Mouse (Mus musculus) intestine, postnatal 0 days (tissue): Measurements from ENCODE around the gene Pde3a. TPM values are rescaled to one million over a fixed set of nuclear protein-coding genes. Genes with fewer than 3 reads are reported as not detected.

ENCODE experiments used
- ATAC-seq: fragments of 200-750 bp; cut with Nextera tagmentation; 2 replicates; pipeline ENCODE4 v1.8.0; 2017; ENCODE audit warnings: mild to moderate bottlenecking, moderate TSS enrichment, moderate library complexity
- H3K27ac ChIP-seq: fragments of 300-500 bp; sonication (generic); 2 replicates; pipeline ENCODE4 v1.5.1; 2014; ENCODE audit warnings: mild to moderate bottlenecking, low read depth, low read length, moderate library complexity
- H3K27me3 ChIP-seq: fragments of 300-500 bp; sonication (generic); replicated peaks from 2 replicates; pipeline ENCODE4 v1.6.1; 2014; ENCODE audit warnings: low read length, mixed read lengths; ENCODE audit not compliant: control insufficient read depth, insufficient read depth
- H3K36me3 ChIP-seq: fragments of 300-500 bp; sonication (generic); 2 replicates; pipeline ENCODE4 v1.6.1; 2014; ENCODE audit warnings: mild to moderate bottlenecking, moderate library complexity; ENCODE audit not compliant: control insufficient read depth, insufficient read depth
- H3K4me1 ChIP-seq: fragments of 300-500 bp; sonication (generic); replicated peaks from 2 replicates; pipeline ENCODE4 v1.6.1; 2014; ENCODE audit warnings: antibody characterized with exemption, low read length, mixed read lengths; ENCODE audit not compliant: control insufficient read depth, insufficient read depth
- H3K4me2 ChIP-seq: fragments of 300-500 bp; sonication (generic); replicated peaks from 2 replicates; pipeline ENCODE4 v1.6.1; 2014; ENCODE audit warnings: low read depth, mild to moderate bottlenecking, moderate library complexity
- H3K4me3 ChIP-seq: fragments of 300-500 bp; sonication (generic); 2 replicates; pipeline ENCODE4 v1.5.1; 2014; ENCODE audit warnings: low read depth, low read length
- H3K9ac ChIP-seq: fragments of 300-500 bp; sonication (generic); 2 replicates; pipeline ENCODE4 v1.6.1; 2014; ENCODE audit warnings: mild to moderate bottlenecking, low read depth, low read length
- H3K9me3 ChIP-seq: fragments of 300-500 bp; sonication (generic); 2 replicates; pipeline ENCODE4 v1.6.1; 2016; ENCODE audit warnings: mixed run types; ENCODE audit not compliant: control insufficient read depth
- CTCF ChIP-seq: sonication (generic); IDR thresholded peaks from 2 replicates; pipeline ENCODE4 v1.5.1; 2016; ENCODE audit warnings: low read depth, mild to moderate bottlenecking, control low read depth, antibody characterized with exemption, moderate library complexity
- WGBS: fragments of 180-500 bp; shearing (Covaris S2); extraction: QIAGEN DNeasy Blood & Tissue Kit; methylation state at CpG from one replicate; pipeline ENCODE4 v1.1.7; 2014; 5-methylcytosine and 5-hydroxymethylcytosine counted together
- polyA plus RNA-seq: library from polyadenylated mRNA; unstranded; fragments of >200 nt; fragmentation: Nextera tagmentation; extraction: Ambion mirVana; gene quantifications from 2 replicates; pipeline ENCODE4 v1.2.1, GENCODE M21; 2015

Gene Pde3a
- polyA plus RNA-seq, 1 experiment from 2014 or later = 17.6 TPM

GRCm38 (mm10) chr6:141256896-141257295 is 7.8 kb downstream of the Pde3a start:
- Histone ChIP-seq H3K27ac (no peak overlapping the region), H3K36me3 (no peaks in the 10 kb centered on the region), H3K27me3 (no peaks in the 10 kb centered on the region), H3K9me3 (no peaks in the 10 kb centered on the region), H3K4me2 (peak overlapping the region; percentile 17; the same call in 1 of the 2 replicates), H3K4me1 (peaks cover 10% of the 10 kb centered on the region; the same call in 1 of the 2 replicates), H3K9ac (no peak overlapping the region), H3K4me3 (no peak overlapping the region)
- no peak for ATAC-seq
- 57% methylated on average over 8 of the region's 8 CpGs for WGBS
- no peak for TF ChIP-seq CTCF

- no peak overlapping the region for H3K9ac ChIP-seq
- H3K27me3 ChIP-seq = no peaks in the 10 kb centered on the region
- 63% methylated on average over 6 of the region's 6 CpGs for WGBS
- H3K4me2 ChIP-seq = no peak overlapping the region
- peak; percentile 67 for TF ChIP-seq CTCF
- H3K36me3 ChIP-seq = no peaks in the 10 kb centered on the region
- H3K4me1 ChIP-seq = peaks cover 10% of the 10 kb centered on the region; the same call in 1 of the 2 replicates
- no peak for ATAC-seq
- no peak overlapping the region; the same call in 1 of the 2 replicates for H3K27ac ChIP-seq
- H3K9me3 ChIP-seq = no peaks in the 10 kb centered on the region
- no peak overlapping the region for H3K4me3 ChIP-seq
Observed at GRCm38 (mm10) chr6:141257434-141258202, 8.5 kb downstream of the Pde3a start.

DNA sequence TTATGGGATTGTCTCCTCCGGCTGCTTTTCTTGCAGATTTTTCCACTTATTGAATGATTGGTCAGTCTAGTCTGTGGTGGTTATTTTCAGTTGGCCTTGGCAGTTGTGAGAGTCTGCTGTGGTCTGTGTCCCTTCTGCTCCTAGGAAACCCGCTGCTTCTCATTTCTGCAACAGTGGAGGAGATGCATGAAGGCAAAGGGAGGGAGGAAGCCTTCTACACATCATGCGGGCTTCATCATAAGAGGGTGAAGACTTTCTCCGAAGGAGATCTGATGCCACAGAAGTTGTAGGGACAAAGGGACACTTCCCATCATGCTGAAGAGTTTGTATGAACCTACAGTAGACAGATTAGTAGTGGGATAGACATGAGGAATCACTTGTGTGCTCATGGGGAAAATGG is 16.2 kb downstream of the Pde3a start:
- H3K9ac ChIP-seq = no peak overlapping the region
- H3K27me3 ChIP-seq = no peaks in the 10 kb centered on the region
- H3K4me3 ChIP-seq = no peak overlapping the region
- H3K9me3 ChIP-seq = no peaks in the 10 kb centered on the region
- no peak for ATAC-seq
- WGBS = 88% methylated on average over 4 of the region's 4 CpGs
- TF ChIP-seq CTCF = no peak
- no peak overlapping the region for H3K27ac ChIP-seq
- no peaks in the 10 kb centered on the region for H3K36me3 ChIP-seq
- no peak overlapping the region for H3K4me2 ChIP-seq
- H3K4me1 ChIP-seq = no peaks in the 10 kb centered on the region; the same call in 1 of the 2 replicates

DNA sequence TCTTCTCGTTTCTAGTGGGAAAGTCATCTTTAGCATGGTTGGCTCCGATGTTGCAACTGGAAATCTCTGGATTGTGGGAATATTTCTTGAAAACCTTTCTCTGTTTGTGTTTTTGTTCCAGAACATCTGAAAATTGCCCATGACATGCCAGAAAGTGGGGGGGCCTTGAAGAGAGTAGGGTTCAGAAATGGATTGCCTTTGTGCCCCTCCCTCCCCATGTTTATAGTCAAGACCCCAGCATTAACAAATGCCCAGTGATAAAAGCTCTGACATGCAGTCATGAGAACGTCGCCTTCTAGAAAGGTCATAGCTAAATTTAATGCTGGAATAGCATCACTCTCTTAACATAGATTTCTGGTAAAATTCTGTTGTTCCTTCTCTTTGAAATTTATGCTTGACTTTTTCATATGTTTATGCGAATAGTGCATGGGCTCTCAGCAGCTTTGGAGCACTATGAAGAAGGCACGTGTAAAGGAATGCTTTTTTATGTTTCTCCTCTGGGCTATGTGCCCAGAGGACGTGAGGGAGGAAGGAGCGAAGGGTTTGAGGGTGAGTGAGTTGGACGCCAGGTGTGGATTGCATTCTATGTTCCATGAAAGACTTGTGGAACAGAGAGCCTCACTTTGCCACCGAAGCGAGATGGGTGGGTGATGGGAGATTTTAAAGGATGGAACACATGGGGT is 19.0 kb downstream of the Pde3a start:
- H3K27me3 ChIP-seq = no peaks in the 10 kb centered on the region
- H3K9me3 ChIP-seq = no peaks in the 10 kb centered on the region
- H3K4me2 ChIP-seq = no peak overlapping the region
- WGBS = 75% methylated on average over 11 of the region's 11 CpGs
- no peak for TF ChIP-seq CTCF
- H3K9ac ChIP-seq = no peak overlapping the region
- no peak overlapping the region for H3K27ac ChIP-seq
- no peak overlapping the region for H3K4me3 ChIP-seq
- H3K36me3 ChIP-seq = no peaks in the 10 kb centered on the region
- ATAC-seq = no peak
- no peaks in the 10 kb centered on the region; the same call in 1 of the 2 replicates for H3K4me1 ChIP-seq

DNA sequence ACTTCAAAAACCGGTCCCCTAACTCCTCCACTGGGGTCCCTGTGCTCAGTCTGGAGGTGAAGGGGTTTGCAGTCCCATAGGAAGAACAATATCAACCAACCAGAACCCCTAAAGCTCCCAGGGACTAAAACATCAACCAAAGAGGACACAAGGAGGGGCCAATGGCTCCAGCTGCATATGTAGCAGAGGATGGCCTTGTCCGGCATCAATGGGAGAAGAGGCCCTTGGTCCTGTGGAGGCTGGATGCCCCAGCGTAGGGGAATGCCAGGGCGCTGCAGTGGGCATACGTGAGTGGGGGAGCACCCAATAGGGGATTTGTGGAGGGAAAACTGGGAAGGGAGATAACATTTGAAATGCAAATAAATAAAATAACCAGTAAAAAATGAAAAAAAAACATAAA is 19.8 kb downstream of the Pde3a start:
- Histone ChIP-seq H3K36me3 (no peaks in the 10 kb centered on the region), H3K4me2 (no peak overlapping the region), H3K4me3 (no peak overlapping the region), H3K27me3 (no peaks in the 10 kb centered on the region), H3K9ac (no peak overlapping the region), H3K27ac (no peak overlapping the region), H3K4me1 (peaks cover 3% of the 10 kb centered on the region), H3K9me3 (no peaks in the 10 kb centered on the region)
- 96% methylated on average over 5 of the region's 5 CpGs for WGBS
- no peak for ATAC-seq
- TF ChIP-seq CTCF = no peak

GRCm38 (mm10) chr6:141271133-141271532 is 22.1 kb downstream of the Pde3a start:
- Histone ChIP-seq H3K9ac (no peak overlapping the region), H3K4me1 (peaks cover 3% of the 10 kb centered on the region), H3K36me3 (no peaks in the 10 kb centered on the region), H3K4me3 (peak overlapping the region; percentile 14; the same call in 1 of the 2 replicates), H3K9me3 (no peaks in the 10 kb centered on the region), H3K4me2 (peak overlapping the region; percentile 48), H3K27ac (peak overlapping the region; percentile 17; the same call in 1 of the 2 replicates), H3K27me3 (no peaks in the 10 kb centered on the region)
- no peak for TF ChIP-seq CTCF
- ATAC-seq = peak; percentile 53
- 47% methylated on average over 5 of the region's 5 CpGs for WGBS
